Mouse (Mus musculus): ENCODE results near the gene Gpatch4. TPM values are rescaled to one million over a fixed set of nuclear protein-coding genes. Genes with fewer than 3 reads are reported as not detected.

Gene Gpatch4
- total and polyA plus RNA-seq, 2 experiments: 4.2 to 4.3 TPM

- Histone ChIP-seq H3K36me3 (ENCODE audit: control insufficient read depth, insufficient read depth, low read length) (0 out of 2 replicates have a peak, but pooled peaks cover 2% of the 10 kb centered on the region), H3K4me1 (ENCODE audit: control insufficient read depth, insufficient read depth, low read length) (peaks cover 3% of the 10 kb centered on the region), H3K9ac (ENCODE audit: low read depth, low read length) (peak within 1 kb of the TSS; percentile 92), H3K27me3 (ENCODE audit: control insufficient read depth, insufficient read depth, low read length) (no peaks in the 10 kb centered on the region), H3K4me3 (ENCODE audit: insufficient read depth, low read depth, low read length) (peak within 1 kb of the TSS; percentile 84), H3K27ac (replicated peaks; ENCODE audit: insufficient read depth, low read depth, low read length) (peak within 1 kb of the TSS; percentile 74), H3K79me2 (ENCODE audit: control insufficient read depth, insufficient read depth, low read length) (no peaks in the 10 kb centered on the region)
- WGBS: under 1% methylated on average over 60 of the region's 60 CpGs
- peak; percentile 79 for DNase-seq (ENCODE audit: extremely low read depth, low read depth, low spot score)
- TF ChIP-seq CTCF (IDR thresholded peaks at IDR 0.05; ENCODE audit: low read depth, low read length): no peak
- TF ChIP-seq POLR2A (IDR thresholded peaks at IDR 0.05; ENCODE audit: extremely low read depth, insufficient read depth, low read length): peak; percentile 63; the same call in 1 of the 2 replicates
These were observed 15.2 kb downstream of the Gpatch4 start, which contains the start of gene Naxe for GRCm38 (mm10) chr3:88057902-88058696. Naxe (minus strand) TSS chr3:88058495.

- no peak for DNase-seq (ENCODE audit: extremely low read depth, low read depth, low spot score)
- 51% methylated on average over 2 of the region's 2 CpGs for WGBS
These were observed 25.5 kb downstream of the Gpatch4 start for GRCm38 (mm10) chr3:88068386-88068785.

GRCm38 (mm10) chr3:88071783-88072182 is 28.9 kb downstream of the Gpatch4 start:
- Histone ChIP-seq H3K27ac (replicated peaks; ENCODE audit: insufficient read depth, low read depth, low read length) (no peak overlapping the region), H3K9ac (ENCODE audit: low read depth, low read length) (no peak overlapping the region), H3K79me2 (ENCODE audit: control insufficient read depth, insufficient read depth, low read length) (no peaks in the 10 kb centered on the region), H3K4me1 (ENCODE audit: control insufficient read depth, insufficient read depth, low read length) (no peaks in the 10 kb centered on the region), H3K4me3 (ENCODE audit: insufficient read depth, low read depth, low read length) (no peak overlapping the region), H3K36me3 (ENCODE audit: control insufficient read depth, insufficient read depth, low read length) (no peaks in the 10 kb centered on the region), H3K27me3 (ENCODE audit: control insufficient read depth, insufficient read depth, low read length) (no peaks in the 10 kb centered on the region)
- TF ChIP-seq POLR2A (IDR thresholded peaks at IDR 0.05; ENCODE audit: extremely low read depth, insufficient read depth, low read length) (no peak), CTCF (IDR thresholded peaks at IDR 0.05; ENCODE audit: low read depth, low read length) (peak; percentile 84)
- 3% methylated on average over 5 of the region's 5 CpGs for WGBS
- peak; percentile 48 for DNase-seq (ENCODE audit: extremely low read depth, low read depth, low spot score)

More at GRCm38 (mm10) chr3:88068386-88068785, 25.5 kb downstream of the Gpatch4 start:
- Histone ChIP-seq H3K36me3 (ENCODE audit: control insufficient read depth, insufficient read depth, low read length) (no peaks in the 10 kb centered on the region), H3K79me2 (ENCODE audit: control insufficient read depth, insufficient read depth, low read length) (no peaks in the 10 kb centered on the region), H3K4me3 (ENCODE audit: insufficient read depth, low read depth, low read length) (no peak overlapping the region), H3K9ac (ENCODE audit: low read depth, low read length) (no peak overlapping the region), H3K4me1 (ENCODE audit: control insufficient read depth, insufficient read depth, low read length) (no peaks in the 10 kb centered on the region), H3K27me3 (ENCODE audit: control insufficient read depth, insufficient read depth, low read length) (no peaks in the 10 kb centered on the region), H3K27ac (replicated peaks; ENCODE audit: insufficient read depth, low read depth, low read length) (no peak overlapping the region)
- TF ChIP-seq CTCF (IDR thresholded peaks at IDR 0.05; ENCODE audit: low read depth, low read length): no peak
- TF ChIP-seq POLR2A (IDR thresholded peaks at IDR 0.05; ENCODE audit: extremely low read depth, insufficient read depth, low read length): no peak

- Histone ChIP-seq H3K27ac (replicated peaks; ENCODE audit: insufficient read depth, low read depth, low read length) (no peak overlapping the region), H3K36me3 (ENCODE audit: control insufficient read depth, insufficient read depth, low read length) (no peaks in the 10 kb centered on the region), H3K79me2 (ENCODE audit: control insufficient read depth, insufficient read depth, low read length) (no peaks in the 10 kb centered on the region), H3K4me3 (ENCODE audit: insufficient read depth, low read depth, low read length) (no peak overlapping the region), H3K9ac (ENCODE audit: low read depth, low read length) (no peak overlapping the region), H3K27me3 (ENCODE audit: control insufficient read depth, insufficient read depth, low read length) (no peaks in the 10 kb centered on the region), H3K4me1 (ENCODE audit: control insufficient read depth, insufficient read depth, low read length) (no peaks in the 10 kb centered on the region)
- TF ChIP-seq POLR2A (IDR thresholded peaks at IDR 0.05; ENCODE audit: extremely low read depth, insufficient read depth, low read length) (no peak), CTCF (IDR thresholded peaks at IDR 0.05; ENCODE audit: low read depth, low read length) (no peak)
- WGBS: 61% methylated on average over 2 of the region's 2 CpGs
- DNase-seq (ENCODE audit: extremely low read depth, low read depth, low spot score): no peak
These were observed 30.7 kb downstream of the Gpatch4 start for GRCm38 (mm10) chr3:88073631-88074030.

- no peak overlapping the region for H3K9ac ChIP-seq (ENCODE audit: low read depth, low read length)
- WGBS: 85% methylated on average over 2 of the region's 2 CpGs
- no peak for TF ChIP-seq CTCF (IDR thresholded peaks at IDR 0.05; ENCODE audit: low read depth, low read length)
- no peak for TF ChIP-seq POLR2A (IDR thresholded peaks at IDR 0.05; ENCODE audit: extremely low read depth, insufficient read depth, low read length)
- H3K27ac ChIP-seq (replicated peaks; ENCODE audit: insufficient read depth, low read depth, low read length): no peak overlapping the region
- H3K27me3 ChIP-seq (ENCODE audit: control insufficient read depth, insufficient read depth, low read length): no peaks in the 10 kb centered on the region
- H3K4me3 ChIP-seq (ENCODE audit: insufficient read depth, low read depth, low read length): no peak overlapping the region
- DNase-seq (ENCODE audit: extremely low read depth, low read depth, low spot score): no peak
- no peaks in the 10 kb centered on the region for H3K36me3 ChIP-seq (ENCODE audit: control insufficient read depth, insufficient read depth, low read length)
- no peaks in the 10 kb centered on the region for H3K79me2 ChIP-seq (ENCODE audit: control insufficient read depth, insufficient read depth, low read length)
- no peaks in the 10 kb centered on the region for H3K4me1 ChIP-seq (ENCODE audit: control insufficient read depth, insufficient read depth, low read length)
These were observed 31.4 kb downstream of the Gpatch4 start for GRCm38 (mm10) chr3:88074351-88074750.

GRCm38 (mm10) chr3:88074766-88075165 is 31.9 kb downstream of the Gpatch4 start:
- no peaks in the 10 kb centered on the region for H3K27me3 ChIP-seq (ENCODE audit: control insufficient read depth, insufficient read depth, low read length)
- H3K4me1 ChIP-seq (ENCODE audit: control insufficient read depth, insufficient read depth, low read length): no peaks in the 10 kb centered on the region
- no peak overlapping the region for H3K4me3 ChIP-seq (ENCODE audit: insufficient read depth, low read depth, low read length)
- no peaks in the 10 kb centered on the region for H3K79me2 ChIP-seq (ENCODE audit: control insufficient read depth, insufficient read depth, low read length)
- no peaks in the 10 kb centered on the region for H3K36me3 ChIP-seq (ENCODE audit: control insufficient read depth, insufficient read depth, low read length)
- H3K27ac ChIP-seq (replicated peaks; ENCODE audit: insufficient read depth, low read depth, low read length): no peak overlapping the region
- TF ChIP-seq POLR2A (IDR thresholded peaks at IDR 0.05; ENCODE audit: extremely low read depth, insufficient read depth, low read length): no peak
- no peak for TF ChIP-seq CTCF (IDR thresholded peaks at IDR 0.05; ENCODE audit: low read depth, low read length)
- 84% methylated on average over 8 of the region's 8 CpGs for WGBS
- no peak overlapping the region for H3K9ac ChIP-seq (ENCODE audit: low read depth, low read length)
- no peak for DNase-seq (ENCODE audit: extremely low read depth, low read depth, low spot score)
